Mouse (Mus musculus) forebrain, embryonic 11.5 days (tissue): ENCODE data around the gene Gm14139. TPM values are rescaled to one million over a fixed set of nuclear protein-coding genes. Genes with fewer than 3 reads are reported as not detected.
"Not testable (repeated sequence)": the region's sequence is repeated elsewhere in the genome, so short reads cannot be mapped to it uniquely, and the experiment has no call there.

Experiments
- ATAC-seq: fragments of 200-750 bp; cut with Nextera tagmentation; replicated peaks from 2 replicates; pipeline ENCODE4 v1.8.0; 2017; ENCODE audit warnings: moderate TSS enrichment; ENCODE audit not compliant: low FRiP score
- DNase-seq: peaks from one replicate; pipeline ENCODE4 v3.0.0-alpha.2; 2017; ENCODE audit warnings: low spot score
- H3K27ac ChIP-seq: fragments of 300-500 bp; sonication (generic); 2 replicates; pipeline ENCODE4 v1.5.1; 2014; ENCODE audit warnings: low read depth, low read length
- H3K27me3 ChIP-seq: fragments of 300-500 bp; sonication (generic); 2 replicates; pipeline ENCODE4 v1.6.1; 2014; ENCODE audit warnings: mild to moderate bottlenecking, low read length, mixed read lengths; ENCODE audit not compliant: control insufficient read depth, insufficient read depth
- H3K36me3 ChIP-seq: fragments of 300-500 bp; sonication (generic); 2 replicates; pipeline ENCODE4 v1.6.1; 2014; ENCODE audit warnings: mild to moderate bottlenecking, low read length, moderate library complexity, mixed read lengths; ENCODE audit not compliant: control insufficient read depth, insufficient read depth
- H3K4me1 ChIP-seq: fragments of 300-500 bp; sonication (generic); replicated peaks from 2 replicates; pipeline ENCODE4 v1.6.1; 2014; ENCODE audit warnings: low read length, mixed read lengths; ENCODE audit not compliant: control insufficient read depth, insufficient read depth
- H3K4me2 ChIP-seq: fragments of 300-500 bp; sonication (generic); 2 replicates; pipeline ENCODE4 v1.6.1; 2014; ENCODE audit warnings: low read depth, mild to moderate bottlenecking, low read length, moderate library complexity, mixed read lengths; ENCODE audit not compliant: severe bottlenecking
- H3K4me3 ChIP-seq: fragments of 300-500 bp; sonication (generic); 2 replicates; pipeline ENCODE4 v1.5.1; 2014; ENCODE audit warnings: low read depth, low read length
- H3K9ac ChIP-seq: fragments of 300-500 bp; sonication (generic); 2 replicates; pipeline ENCODE4 v1.6.1; 2014; ENCODE audit warnings: low read length
- H3K9me3 ChIP-seq: fragments of 300-500 bp; sonication (generic); 2 replicates; pipeline ENCODE4 v1.6.1; 2016; ENCODE audit warnings: low read length, mixed read lengths; ENCODE audit not compliant: control insufficient read depth
- WGBS: fragments of 180-500 bp; shearing (Covaris S2); extraction: QIAGEN DNeasy Blood & Tissue Kit; methylation state at CpG from one replicate; pipeline ENCODE4 v1.1.7; 2014; 5-methylcytosine and 5-hydroxymethylcytosine counted together
- polyA plus RNA-seq: library from polyadenylated mRNA; unstranded; fragments of >200 nt; fragmentation: Nextera tagmentation; extraction: Ambion mirVana; gene quantifications from 2 replicates; pipeline ENCODE4 v1.2.1, GENCODE M21; 2014

Gm14139 gene
- polyA plus RNA-seq: not detected in 2 replicates

DNA sequence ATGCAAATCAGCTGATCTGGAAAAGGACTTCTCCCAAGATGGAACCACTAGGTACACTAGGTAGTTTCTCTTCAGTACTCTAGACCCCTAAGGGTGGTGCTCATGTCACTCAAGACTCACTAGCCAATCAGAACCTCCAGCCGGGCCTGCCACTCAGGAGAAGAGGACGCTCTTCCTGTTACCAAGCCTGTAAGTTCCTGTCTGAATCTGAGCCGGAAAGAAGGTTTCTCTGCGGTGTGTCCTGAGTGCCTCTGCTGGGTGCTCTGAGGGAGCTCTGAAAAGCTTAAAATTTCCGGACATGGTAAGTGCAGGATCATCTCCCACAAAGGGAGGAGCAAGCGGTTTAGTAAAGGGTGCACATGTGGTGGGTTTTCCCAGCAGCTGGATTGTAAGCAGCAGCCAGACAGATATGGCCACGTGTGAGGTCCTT, at the start of gene Gm14139:
TSS of gene Gm14139 (plus strand) at position 186 of the 430 bp plus-strand sequence.
- not testable (repeated sequence) for H3K4me2 ChIP-seq, DNase-seq, H3K9ac ChIP-seq, H3K4me3 ChIP-seq, ATAC-seq, H3K27ac ChIP-seq, H3K36me3 ChIP-seq, H3K27me3 ChIP-seq, H3K4me1 ChIP-seq, H3K9me3 ChIP-seq
- 82% methylated on average over 7 of the region's 7 CpGs for WGBS

DNA sequence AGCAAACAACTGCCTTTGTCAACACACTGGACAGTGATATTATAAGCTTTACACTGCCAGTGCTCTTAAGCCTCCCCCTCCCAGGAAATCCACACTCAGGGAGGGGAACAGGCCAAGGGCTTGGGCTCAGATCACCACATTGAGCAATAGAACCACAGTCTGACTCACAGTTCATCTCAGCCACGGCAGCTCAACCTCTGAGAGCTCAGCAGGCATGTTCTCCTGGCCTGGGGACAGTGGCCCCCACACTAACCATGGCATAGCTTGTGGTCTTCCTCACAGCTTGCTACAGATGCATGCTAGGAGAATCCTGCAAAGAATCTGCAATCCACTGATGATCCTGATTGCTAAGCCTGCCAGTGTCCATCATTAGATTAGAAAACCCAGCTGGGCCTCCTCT, 49.6 kb upstream of the Gm14139 start:
- WGBS: 77% methylated on average over 1 of the region's 1 CpGs
- H3K4me1 ChIP-seq, H3K27me3 ChIP-seq, H3K36me3 ChIP-seq, H3K4me3 ChIP-seq, H3K27ac ChIP-seq, ATAC-seq, H3K4me2 ChIP-seq, DNase-seq, H3K9me3 ChIP-seq, H3K9ac ChIP-seq: not testable (repeated sequence)

DNA sequence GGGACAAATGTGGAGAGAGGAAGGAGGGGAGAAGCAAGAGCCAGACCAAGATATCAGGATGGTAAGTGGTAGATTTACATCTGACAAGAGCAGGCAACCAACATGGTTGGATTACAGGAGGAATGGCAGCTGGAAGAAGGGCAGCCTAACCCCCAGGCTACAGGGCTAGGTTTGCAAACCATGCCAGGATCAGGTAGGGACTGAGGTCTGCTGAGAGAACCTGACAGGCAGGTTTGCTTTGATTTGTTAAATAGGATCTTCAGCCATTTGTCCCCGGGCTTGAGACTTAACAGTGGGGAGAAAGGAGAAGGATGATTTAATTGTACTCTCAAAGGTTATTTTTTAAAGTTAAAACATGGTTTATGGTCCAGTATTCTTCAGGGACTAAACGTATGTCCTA, 48.8 kb upstream of the Gm14139 start:
- no peak overlapping the region for H3K4me2 ChIP-seq
- no peak overlapping the region for H3K9ac ChIP-seq
- no peak overlapping the region for H3K4me3 ChIP-seq
- no peak overlapping the region for H3K27ac ChIP-seq
- H3K27me3 ChIP-seq: no peaks in the 10 kb centered on the region
- no peak for ATAC-seq
- peaks cover 4% of the 10 kb centered on the region; the same call in 1 of the 2 replicates for H3K9me3 ChIP-seq
- no peaks in the 10 kb centered on the region for H3K36me3 ChIP-seq
- H3K4me1 ChIP-seq: no peaks in the 10 kb centered on the region
- no peak for DNase-seq
- 88% methylated on average over 2 of the region's 2 CpGs for WGBS

DNA sequence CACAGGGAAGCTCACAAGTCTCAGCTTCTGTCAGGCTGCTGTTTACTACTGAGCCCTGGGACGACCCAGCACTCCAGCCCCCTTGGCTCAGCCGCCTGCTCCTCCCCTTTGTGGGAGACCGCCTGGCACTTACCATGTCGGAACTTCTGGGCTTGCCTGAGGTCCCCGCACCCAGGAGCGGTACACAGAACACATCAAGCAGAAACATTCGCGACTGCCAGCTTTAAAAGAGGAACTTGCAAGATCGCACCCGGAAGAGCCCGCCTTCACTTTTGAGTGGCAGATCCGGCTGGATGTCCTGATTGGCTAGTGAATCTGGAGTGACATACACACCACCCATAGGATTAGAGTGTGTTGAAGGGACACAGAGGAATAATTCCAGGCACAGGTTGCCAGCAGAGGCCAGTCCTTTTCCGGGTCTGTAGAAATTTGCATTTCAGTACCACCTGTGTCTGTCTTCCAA, 45.1 kb upstream of the Gm14139 start, which contains the start of gene Zfp120:
TSS of gene Zfp120 (minus strand) at position 274 of the 463 bp plus-strand sequence.
- DNase-seq: peak; percentile 84
- 0% methylated on average over 13 of the region's 13 CpGs for WGBS
- peak; percentile 100 for ATAC-seq
- Histone ChIP-seq H3K27ac (no peak within 1 kb of the TSS), H3K9ac (peak within 1 kb of the TSS; percentile 72), H3K4me1 (no peaks in the 10 kb centered on the region), H3K36me3 (no peaks in the 10 kb centered on the region), H3K4me3 (peak within 1 kb of the TSS; percentile 57), H3K9me3 (no peaks in the 10 kb centered on the region), H3K4me2 (peak within 1 kb of the TSS; percentile 55), H3K27me3 (no peaks in the 10 kb centered on the region)

DNA sequence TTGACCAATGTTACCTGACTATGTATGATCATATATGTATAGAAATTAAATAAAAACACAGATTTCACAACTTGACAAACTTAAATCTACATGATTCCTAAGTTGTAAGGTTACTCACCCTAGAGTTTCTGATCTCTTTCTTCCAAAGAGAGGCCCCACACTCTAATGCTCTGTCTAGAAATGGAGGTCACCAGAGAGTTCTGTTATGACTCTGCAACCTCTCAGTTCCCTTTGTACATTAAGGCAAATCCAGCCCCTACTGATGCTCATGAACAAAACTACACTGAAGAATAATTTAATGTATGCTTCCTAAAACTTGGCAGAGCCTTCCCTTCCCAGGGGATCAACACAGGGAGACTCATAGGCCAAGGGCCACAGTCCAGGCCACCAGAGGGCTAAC, 14.9 kb upstream of the Gm14139 start:
- ATAC-seq (no peak), DNase-seq (no peak)
- Histone ChIP-seq H3K9ac (no peak overlapping the region), H3K4me3 (no peak overlapping the region), H3K4me2 (no peak overlapping the region), H3K36me3 (no peaks in the 10 kb centered on the region), H3K4me1 (no peaks in the 10 kb centered on the region), H3K9me3 (no peaks in the 10 kb centered on the region), H3K27me3 (no peaks in the 10 kb centered on the region), H3K27ac (no peak overlapping the region)

DNA sequence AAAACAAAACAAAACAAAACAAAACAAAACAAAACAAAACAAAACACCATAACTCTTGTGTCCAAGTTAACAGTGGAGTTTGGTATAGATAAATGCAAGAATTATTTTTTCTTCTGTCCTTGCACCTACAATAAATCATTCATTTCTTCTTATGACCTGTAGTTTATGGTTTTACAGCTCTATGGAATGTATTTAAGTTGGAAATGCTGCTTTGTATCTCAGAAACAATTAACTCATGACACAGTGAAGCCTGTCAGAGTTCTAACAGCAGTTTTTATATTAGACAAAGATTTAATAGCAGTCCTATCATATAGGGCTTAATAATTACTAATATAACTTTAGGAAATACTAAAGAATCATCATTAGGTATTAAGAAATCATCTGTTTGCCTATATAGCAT, 7.7 kb upstream of the Gm14139 start:
- H3K9ac ChIP-seq: no peak overlapping the region
- H3K36me3 ChIP-seq: no peaks in the 10 kb centered on the region
- H3K9me3 ChIP-seq: no peaks in the 10 kb centered on the region
- no peaks in the 10 kb centered on the region for H3K27me3 ChIP-seq
- ATAC-seq (no peak), DNase-seq (no peak)
- no peaks in the 10 kb centered on the region for H3K4me1 ChIP-seq
- no peak overlapping the region for H3K4me3 ChIP-seq
- H3K27ac ChIP-seq: no peak overlapping the region
- H3K4me2 ChIP-seq: no peak overlapping the region

DNA sequence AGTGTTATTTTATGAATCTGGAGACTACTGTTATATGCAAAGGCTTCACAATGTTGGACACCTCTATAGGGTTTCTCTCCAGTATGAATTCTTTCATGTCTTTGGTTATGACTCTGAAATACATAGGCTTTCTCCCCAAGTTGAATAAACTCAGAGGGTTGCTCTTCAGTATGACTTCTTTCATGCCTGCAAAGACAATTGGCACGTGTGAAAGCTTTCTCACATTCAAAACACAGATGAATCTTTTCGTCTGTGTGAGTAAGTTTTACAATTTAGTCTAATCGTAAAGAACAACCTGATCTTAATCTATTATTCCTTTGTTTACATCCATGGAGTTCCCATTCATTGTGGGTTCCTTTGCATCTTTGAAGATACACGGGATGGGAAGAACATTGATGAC, 2.0 kb upstream of the Gm14139 start, which contains the start of gene Gm10770:
TSS of gene Gm10770 (minus strand) at position 101 of the 400 bp plus-strand sequence.
- not testable (repeated sequence) for H3K4me3 ChIP-seq, H3K4me1 ChIP-seq, H3K9ac ChIP-seq, H3K27me3 ChIP-seq, H3K9me3 ChIP-seq, ATAC-seq, H3K27ac ChIP-seq, H3K36me3 ChIP-seq, H3K4me2 ChIP-seq, DNase-seq
- WGBS: 86% methylated on average over 4 of the region's 4 CpGs

DNA sequence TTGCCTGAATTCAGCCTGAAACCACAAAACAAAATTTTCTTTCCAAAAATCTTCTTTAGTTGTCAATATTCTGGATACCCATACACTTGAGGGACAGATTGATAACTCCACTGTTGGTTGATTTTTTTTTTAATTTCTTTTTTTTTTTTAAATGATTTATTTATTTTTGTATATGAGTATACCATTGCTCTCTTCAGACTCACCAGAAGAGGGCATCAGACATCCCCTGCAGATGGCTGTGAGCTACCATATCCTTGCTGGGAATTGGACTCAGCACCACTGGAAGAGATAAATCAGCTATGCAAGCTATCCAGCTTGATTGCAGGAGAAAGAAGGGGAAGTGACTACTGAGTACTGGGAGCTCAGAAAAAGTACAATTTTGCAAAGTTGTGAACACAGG, 509 bp upstream of the Gm14139 start:
- H3K4me3 ChIP-seq, ATAC-seq, H3K9ac ChIP-seq, H3K4me1 ChIP-seq, DNase-seq, H3K36me3 ChIP-seq, H3K27me3 ChIP-seq, H3K9me3 ChIP-seq, H3K4me2 ChIP-seq, H3K27ac ChIP-seq: not testable (repeated sequence)

DNA sequence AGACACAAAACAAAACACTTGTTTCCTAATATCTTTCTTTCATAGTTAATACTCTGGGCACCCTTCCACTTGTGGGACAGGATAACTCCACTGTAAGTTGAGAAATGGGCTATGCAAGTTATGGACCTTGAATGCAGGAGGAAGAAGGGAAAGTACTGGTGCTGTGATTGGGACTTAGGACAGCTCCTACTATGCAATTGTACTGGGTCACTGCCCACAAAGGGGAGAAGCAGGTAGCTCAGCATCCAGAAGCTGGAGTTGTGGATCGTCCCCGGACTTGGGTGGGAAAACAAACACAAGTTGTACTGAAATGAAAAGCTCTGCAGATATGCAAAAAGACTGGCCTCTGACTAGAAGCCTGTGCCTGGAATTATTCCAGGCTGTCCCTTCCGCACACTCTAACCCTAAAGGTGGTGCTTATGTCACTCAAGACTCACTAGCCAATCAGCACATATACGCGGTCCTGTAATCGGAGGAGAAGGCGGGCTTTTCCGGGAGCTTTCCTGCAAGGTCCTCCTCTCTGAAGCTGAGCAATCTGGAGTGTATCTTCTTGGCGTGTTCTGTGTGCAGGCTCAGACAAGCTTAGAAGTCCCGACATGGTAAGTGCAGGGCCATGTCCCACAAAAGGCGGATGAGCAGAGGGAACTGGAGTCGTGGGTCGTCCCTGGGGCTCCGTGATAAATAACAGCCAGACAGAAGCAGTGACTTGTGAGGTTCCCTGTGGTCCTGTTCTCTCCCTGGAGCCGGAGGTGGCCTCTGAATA, 36.2 kb downstream of the Gm14139 start, which contains the start of gene Zfp937:
TSS of gene Zfp937 (plus strand) at position 474 of the 763 bp plus-strand sequence.
- not testable (repeated sequence) for H3K27ac ChIP-seq, H3K4me1 ChIP-seq, H3K36me3 ChIP-seq, H3K9me3 ChIP-seq, H3K27me3 ChIP-seq
- H3K4me2 ChIP-seq: peak within 1 kb of the TSS; percentile 40; the same call in 1 of the 2 replicates
- WGBS: 3% methylated on average over 14 of the region's 15 CpGs
- H3K4me3 ChIP-seq: peak within 1 kb of the TSS; percentile 32
- H3K9ac ChIP-seq: peak within 1 kb of the TSS; percentile 53
- peak; percentile 100 for ATAC-seq
- DNase-seq: peak; percentile 55
